Mouse (Mus musculus) embryonic facial prominence, embryonic 15.5 days (tissue): Measurements from ENCODE around the gene Pi4kb. TPM values are rescaled to one million over a fixed set of nuclear protein-coding genes. Genes with fewer than 3 reads are reported as not detected.

Experiments used
- ATAC-seq: fragments of 200-750 bp; cut with Nextera tagmentation; 2 replicates; pipeline ENCODE4 v1.8.0; 2017; ENCODE audit warnings: low read depth, moderate TSS enrichment; ENCODE audit not compliant: insufficient number of reproducible peaks, low FRiP score, low TSS enrichment
- H3K27ac ChIP-seq: fragments of 300-500 bp; sonication (generic); replicated peaks from 2 replicates; pipeline ENCODE4 v1.5.1; 2015; ENCODE audit warnings: mild to moderate bottlenecking, inconsistent platforms
- H3K27me3 ChIP-seq: fragments of 300-500 bp; sonication (generic); 2 replicates; pipeline ENCODE4 v1.6.1; 2015; ENCODE audit warnings: inconsistent platforms
- H3K36me3 ChIP-seq: fragments of 300-500 bp; sonication (generic); 2 replicates; pipeline ENCODE4 v1.6.1; 2015; ENCODE audit warnings: mild to moderate bottlenecking, inconsistent platforms
- H3K4me1 ChIP-seq: fragments of 300-500 bp; sonication (generic); 2 replicates; pipeline ENCODE4 v1.6.1; 2015; ENCODE audit warnings: inconsistent platforms
- H3K4me2 ChIP-seq: fragments of 300-500 bp; sonication (generic); replicated peaks from 2 replicates; pipeline ENCODE4 v1.6.1; 2015; ENCODE audit warnings: mild to moderate bottlenecking, inconsistent platforms
- H3K4me3 ChIP-seq: fragments of 300-500 bp; sonication (generic); replicated peaks from 2 replicates; pipeline ENCODE4 v1.5.1; 2015; ENCODE audit warnings: mild to moderate bottlenecking, inconsistent platforms
- H3K9ac ChIP-seq: fragments of 300-500 bp; sonication (generic); 2 replicates; pipeline ENCODE4 v1.6.1; 2015; ENCODE audit warnings: inconsistent platforms
- H3K9me3 ChIP-seq: fragments of 300-500 bp; sonication (generic); replicated peaks from 2 replicates; pipeline ENCODE4 v1.6.1; 2016; ENCODE audit warnings: inconsistent platforms
- WGBS: fragments of 180-500 bp; shearing (Covaris S2); methylation state at CpG from one replicate; pipeline ENCODE4 v1.1.7; 2015; 5-methylcytosine and 5-hydroxymethylcytosine counted together
- polyA plus RNA-seq: library from polyadenylated mRNA; unstranded; fragments of >200 nt; fragmentation: Nextera tagmentation; extraction: Ambion mirVana; gene quantifications from 2 replicates; pipeline ENCODE4 v1.2.1, GENCODE M21; 2015

The Pi4kb gene
- polyA plus RNA-seq, 1 experiment from 2014 or later, result 29.0 TPM

- Histone ChIP-seq H3K4me1 (peaks cover 6% of the 10 kb centered on the region), H3K9ac (no peak overlapping the region), H3K36me3 (peaks cover 42% of the 10 kb centered on the region), H3K9me3 (no peaks in the 10 kb centered on the region), H3K4me2 (no peak overlapping the region), H3K27me3 (no peaks in the 10 kb centered on the region), H3K4me3 (no peak overlapping the region), H3K27ac (no peak overlapping the region)
- WGBS, result 49% methylated on average over 8 of the region's 8 CpGs
- no peak for ATAC-seq
Measured at GRCm38 (mm10) chr3:94959871-94960270, 14.7 kb upstream of the Pi4kb start.

GRCm38 (mm10) chr3:94960322-94960721 lies 14.2 kb upstream of the Pi4kb start:
- peaks cover 41% of the 10 kb centered on the region for H3K36me3 ChIP-seq
- H3K4me2 ChIP-seq, result no peak overlapping the region
- H3K4me3 ChIP-seq, result no peak overlapping the region
- H3K27me3 ChIP-seq, result no peaks in the 10 kb centered on the region
- no peak overlapping the region for H3K9ac ChIP-seq
- ATAC-seq, result no peak
- WGBS, result 48% methylated on average over 5 of the region's 5 CpGs
- no peaks in the 10 kb centered on the region for H3K9me3 ChIP-seq
- H3K27ac ChIP-seq, result no peak overlapping the region
- H3K4me1 ChIP-seq, result peaks cover 1% of the 10 kb centered on the region; the same call in 1 of the 2 replicates

GRCm38 (mm10) chr3:94964989-94965388 lies 9.5 kb upstream of the Pi4kb start:
- no peaks in the 10 kb centered on the region for H3K4me1 ChIP-seq
- H3K9me3 ChIP-seq, result no peaks in the 10 kb centered on the region
- H3K9ac ChIP-seq, result no peak overlapping the region
- no peak overlapping the region for H3K4me2 ChIP-seq
- H3K27ac ChIP-seq, result no peak overlapping the region
- H3K36me3 ChIP-seq, result no peaks in the 10 kb centered on the region
- H3K27me3 ChIP-seq, result no peaks in the 10 kb centered on the region
- ATAC-seq, result no peak
- no peak overlapping the region for H3K4me3 ChIP-seq
- 89% methylated on average over 1 of the region's 1 CpGs for WGBS

- Histone ChIP-seq H3K27me3 (no peaks in the 10 kb centered on the region), H3K9ac (no peak overlapping the region), H3K9me3 (no peaks in the 10 kb centered on the region), H3K27ac (no peak overlapping the region), H3K4me1 (no peaks in the 10 kb centered on the region), H3K36me3 (no peaks in the 10 kb centered on the region), H3K4me2 (no peak overlapping the region), H3K4me3 (no peak overlapping the region)
- 81% methylated on average over 1 of the region's 1 CpGs for WGBS
- ATAC-seq, result no peak
Measured at GRCm38 (mm10) chr3:94965878-94966277, 8.7 kb upstream of the Pi4kb start.

- no peak for ATAC-seq
- Histone ChIP-seq H3K27me3 (no peaks in the 10 kb centered on the region), H3K9me3 (no peaks in the 10 kb centered on the region), H3K36me3 (peaks cover 7% of the 10 kb centered on the region), H3K9ac (no peak overlapping the region), H3K4me1 (peaks cover 16% of the 10 kb centered on the region), H3K4me3 (no peak overlapping the region), H3K27ac (no peak overlapping the region), H3K4me2 (no peak overlapping the region)
- 93% methylated on average over 3 of the region's 3 CpGs for WGBS
Measured at GRCm38 (mm10) chr3:94972552-94972951, 2.0 kb upstream of the Pi4kb start.

GRCm38 (mm10) chr3:94973620-94974019 lies 911 bp upstream of the Pi4kb start:
- no peaks in the 10 kb centered on the region for H3K9me3 ChIP-seq
- no peak overlapping the region for H3K27ac ChIP-seq
- 88% methylated on average over 5 of the region's 5 CpGs for WGBS
- H3K4me3 ChIP-seq, result peak overlapping the region; percentile 98; the same call in 1 of the 2 replicates
- ATAC-seq, result no peak
- H3K4me2 ChIP-seq, result peak overlapping the region; percentile 73; the same call in 1 of the 2 replicates
- H3K36me3 ChIP-seq, result peaks cover 12% of the 10 kb centered on the region
- H3K27me3 ChIP-seq, result no peaks in the 10 kb centered on the region
- peaks cover 16% of the 10 kb centered on the region for H3K4me1 ChIP-seq
- H3K9ac ChIP-seq, result no peak overlapping the region

GRCm38 (mm10) chr3:94974026-94974527 lies 454 bp upstream of the Pi4kb start:
- ATAC-seq, result peak; percentile 5; the same call in 1 of the 2 replicates
- Histone ChIP-seq H3K27me3 (no peaks in the 10 kb centered on the region), H3K4me1 (peaks cover 16% of the 10 kb centered on the region), H3K4me2 (peak overlapping the region; percentile 73), H3K9me3 (no peaks in the 10 kb centered on the region), H3K4me3 (peak overlapping the region; percentile 98), H3K9ac (peak overlapping the region; percentile 35), H3K27ac (peak overlapping the region; percentile 94; the same call in 1 of the 2 replicates), H3K36me3 (peaks cover 12% of the 10 kb centered on the region)
- 19% methylated on average over 9 of the region's 9 CpGs for WGBS

GRCm38 (mm10) chr3:94984312-94984711 lies 9.8 kb downstream of the Pi4kb start:
- no peaks in the 10 kb centered on the region for H3K9me3 ChIP-seq
- H3K4me1 ChIP-seq, result peaks cover 23% of the 10 kb centered on the region
- H3K36me3 ChIP-seq, result peaks cover 41% of the 10 kb centered on the region
- no peak overlapping the region for H3K4me3 ChIP-seq
- no peak overlapping the region for H3K27ac ChIP-seq
- no peak for ATAC-seq
- no peak overlapping the region for H3K4me2 ChIP-seq
- WGBS, result 89% methylated on average over 11 of the region's 11 CpGs
- H3K9ac ChIP-seq, result no peak overlapping the region
- no peaks in the 10 kb centered on the region for H3K27me3 ChIP-seq

GRCm38 (mm10) chr3:94985513-94985912 lies 11.0 kb downstream of the Pi4kb start:
- no peak for ATAC-seq
- Histone ChIP-seq H3K27ac (no peak overlapping the region), H3K9ac (no peak overlapping the region), H3K27me3 (no peaks in the 10 kb centered on the region), H3K36me3 (peaks cover 45% of the 10 kb centered on the region), H3K4me2 (no peak overlapping the region), H3K4me1 (peaks cover 35% of the 10 kb centered on the region), H3K4me3 (no peak overlapping the region), H3K9me3 (no peaks in the 10 kb centered on the region)
- 96% methylated on average over 2 of the region's 2 CpGs for WGBS

GRCm38 (mm10) chr3:94987578-94987977 lies 13.0 kb downstream of the Pi4kb start:
- Histone ChIP-seq H3K27ac (no peak overlapping the region), H3K9ac (no peak overlapping the region), H3K9me3 (no peaks in the 10 kb centered on the region), H3K4me2 (no peak overlapping the region), H3K4me3 (no peak overlapping the region), H3K36me3 (peaks cover 38% of the 10 kb centered on the region), H3K4me1 (peaks cover 37% of the 10 kb centered on the region), H3K27me3 (no peaks in the 10 kb centered on the region)
- no peak for ATAC-seq

GRCm38 (mm10) chr3:94989159-94989761 lies 14.7 kb downstream of the Pi4kb start:
- H3K4me1 ChIP-seq, result peaks cover 37% of the 10 kb centered on the region
- H3K4me3 ChIP-seq, result no peak overlapping the region
- peak overlapping the region; percentile 77 for H3K27ac ChIP-seq
- peaks cover 44% of the 10 kb centered on the region for H3K36me3 ChIP-seq
- WGBS, result 11% methylated on average over 9 of the region's 9 CpGs
- H3K27me3 ChIP-seq, result no peaks in the 10 kb centered on the region
- no peaks in the 10 kb centered on the region for H3K9me3 ChIP-seq
- H3K9ac ChIP-seq, result no peak overlapping the region
- peak; percentile 81; the same call in 1 of the 2 replicates for ATAC-seq
- peak overlapping the region; percentile 21; the same call in 1 of the 2 replicates for H3K4me2 ChIP-seq

- Histone ChIP-seq H3K4me2 (no peak overlapping the region), H3K27me3 (no peaks in the 10 kb centered on the region), H3K4me1 (no peaks in the 10 kb centered on the region), H3K36me3 (peaks cover 90% of the 10 kb centered on the region), H3K27ac (no peak overlapping the region), H3K9me3 (no peaks in the 10 kb centered on the region), H3K4me3 (no peak overlapping the region), H3K9ac (no peak overlapping the region)
- ATAC-seq, result no peak
- WGBS, result 30% methylated on average over 2 of the region's 2 CpGs
Measured at GRCm38 (mm10) chr3:94996946-94997345, 22.4 kb downstream of the Pi4kb start.
